Mouse (Mus musculus) lung, postnatal 0 days (tissue): ENCODE results near the gene Hils1. TPM values are rescaled to one million over a fixed set of nuclear protein-coding genes. Genes with fewer than 3 reads are reported as not detected.
"Not testable (repeated sequence)": the region's sequence is repeated elsewhere in the genome, so short reads cannot be mapped to it uniquely, and the experiment has no call there.

Experiments used
- ATAC-seq: fragments of 200-750 bp; cut with Nextera tagmentation; 2 replicates; pipeline ENCODE4 v1.8.0; 2017; ENCODE audit warnings: moderate library complexity
- DNase-seq: peaks from one replicate; pipeline ENCODE4 v3.0.0-alpha.2; 2016; ENCODE audit warnings: low spot score
- H3K27ac ChIP-seq: fragments of 300-500 bp; sonication (generic); 2 replicates; pipeline ENCODE4 v1.5.1; 2014; ENCODE audit warnings: antibody characterized with exemption, mild to moderate bottlenecking, low read length, mixed read lengths
- H3K27me3 ChIP-seq: fragments of 300-500 bp; sonication (generic); replicated peaks from 2 replicates; pipeline ENCODE4 v1.6.1; 2014; ENCODE audit warnings: low read length, mixed read lengths; ENCODE audit not compliant: insufficient read depth
- H3K36me3 ChIP-seq: fragments of 300-500 bp; sonication (generic); 2 replicates; pipeline ENCODE4 v1.6.1; 2014; ENCODE audit warnings: low read length, mixed read lengths; ENCODE audit not compliant: insufficient read depth
- H3K4me1 ChIP-seq: fragments of 300-500 bp; sonication (generic); 2 replicates; pipeline ENCODE4 v1.6.1; 2014; ENCODE audit warnings: antibody characterized with exemption, low read depth, low read length, mixed read lengths; ENCODE audit not compliant: insufficient read depth
- H3K4me2 ChIP-seq: fragments of 300-500 bp; sonication (generic); replicated peaks from 2 replicates; pipeline ENCODE4 v1.6.1; 2014; ENCODE audit warnings: low read depth, mild to moderate bottlenecking, low read length, moderate library complexity, mixed read lengths
- H3K4me3 ChIP-seq: fragments of 300-500 bp; sonication (generic); 2 replicates; pipeline ENCODE4 v1.5.1; 2014; ENCODE audit warnings: low read depth, low read length
- H3K9ac ChIP-seq: fragments of 300-500 bp; sonication (generic); replicated peaks from 2 replicates; pipeline ENCODE4 v1.6.1; 2014; ENCODE audit warnings: low read depth, mild to moderate bottlenecking
- H3K9me3 ChIP-seq: fragments of 300-500 bp; sonication (generic); 2 replicates; pipeline ENCODE4 v1.6.1; 2016; ENCODE audit warnings: low read length, mixed read lengths
- CTCF ChIP-seq: IDR thresholded peaks from 2 replicates; pipeline ENCODE4 v1.5.1; 2016; ENCODE audit warnings: antibody characterized with exemption, mild to moderate bottlenecking
- EP300 ChIP-seq: IDR thresholded peaks from 2 replicates; pipeline ENCODE4 v1.6.1; 2016; ENCODE audit warnings: antibody characterized with exemption, mild to moderate bottlenecking, control low read depth
- WGBS: fragments of 180-500 bp; shearing (Covaris S2); extraction: QIAGEN DNeasy Blood & Tissue Kit; methylation state at CpG from one replicate; pipeline ENCODE4 v1.1.7; 2014; 5-methylcytosine and 5-hydroxymethylcytosine counted together
- polyA plus RNA-seq: library from polyadenylated mRNA; unstranded; fragments of >200 nt; fragmentation: Nextera tagmentation; extraction: Ambion mirVana; gene quantifications from 2 replicates; pipeline ENCODE4 v1.2.1, GENCODE M21; 2015

The Hils1 gene
- polyA plus RNA-seq, 1 experiment from 2014 or later, result not detected

DNA sequence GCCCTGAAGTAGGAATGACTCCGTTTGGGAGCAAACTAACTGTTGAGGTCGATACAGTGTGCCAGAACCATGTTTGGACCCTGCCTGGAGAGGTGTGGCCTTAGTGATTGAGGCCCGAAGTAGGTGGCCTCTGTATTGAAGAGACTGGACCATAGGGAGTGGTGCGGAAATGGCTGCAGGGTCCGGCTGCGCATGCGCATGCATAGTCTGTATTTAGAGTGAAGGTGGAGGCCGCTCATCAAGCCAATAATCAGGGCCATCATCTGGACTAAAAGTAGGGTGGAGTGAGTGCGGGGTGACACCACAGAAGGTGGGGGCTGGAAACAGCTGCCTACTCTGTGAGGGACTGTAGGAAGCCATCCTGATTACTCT is 9.7 kb upstream of the Hils1 start:
- no peaks in the 10 kb centered on the region for H3K36me3 ChIP-seq
- no peaks in the 10 kb centered on the region for H3K4me1 ChIP-seq
- no peak overlapping the region for H3K4me3 ChIP-seq
- H3K9me3 ChIP-seq, result no peaks in the 10 kb centered on the region
- H3K4me2 ChIP-seq, result no peak overlapping the region
- H3K27me3 ChIP-seq, result no peaks in the 10 kb centered on the region
- peak overlapping the region; percentile 33; the same call in 1 of the 2 replicates for H3K27ac ChIP-seq
- no peak overlapping the region for H3K9ac ChIP-seq
- ATAC-seq, result no peak
- no peak for DNase-seq
- no peak for TF ChIP-seq EP300
- TF ChIP-seq CTCF, result no peak
- 79% methylated on average over 9 of the region's 9 CpGs for WGBS

DNA sequence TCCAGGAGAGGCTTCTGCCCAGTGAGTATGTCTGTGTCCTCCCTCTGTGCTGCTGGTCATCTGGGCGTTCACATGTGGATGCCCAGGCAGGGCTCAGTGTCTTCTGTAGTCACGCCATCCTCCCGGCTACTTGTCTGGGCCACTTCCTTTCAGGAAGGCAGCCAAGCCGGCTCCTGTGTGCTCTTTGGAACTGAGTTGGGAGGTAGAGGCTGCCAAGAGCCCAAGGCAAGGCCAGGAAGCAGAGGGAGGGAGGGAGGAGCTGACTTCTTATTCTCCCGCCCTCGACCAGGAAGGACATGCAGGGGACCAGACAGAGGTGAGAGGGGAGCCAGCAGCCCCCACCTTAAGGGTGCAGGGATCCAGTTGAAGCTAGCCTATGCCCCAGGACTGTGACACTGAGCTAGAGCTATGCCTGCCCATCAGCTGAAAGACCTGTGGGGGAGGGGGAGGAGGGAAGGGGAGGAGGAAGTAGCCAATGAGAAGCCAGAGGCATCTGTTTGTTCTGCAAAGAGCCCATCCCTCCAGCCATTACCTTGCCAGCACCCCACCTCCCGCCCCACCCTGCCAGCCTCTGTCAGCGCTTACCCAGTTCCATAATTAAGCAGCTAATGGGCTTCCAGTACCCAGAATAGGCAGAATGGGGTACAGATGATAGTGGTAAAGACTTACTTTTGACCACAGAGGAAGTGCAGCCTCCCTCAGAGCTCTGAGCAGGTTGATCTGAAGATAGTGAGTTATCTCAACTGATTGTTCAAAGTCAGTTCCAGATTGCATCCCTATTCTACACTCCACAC is 9.1 kb upstream of the Hils1 start:
- Histone ChIP-seq H3K9ac (no peak overlapping the region), H3K4me2 (no peak overlapping the region; the same call in 1 of the 2 replicates), H3K9me3 (no peaks in the 10 kb centered on the region), H3K27me3 (no peaks in the 10 kb centered on the region), H3K36me3 (no peaks in the 10 kb centered on the region), H3K4me3 (no peak overlapping the region), H3K27ac (peak overlapping the region; percentile 33), H3K4me1 (no peaks in the 10 kb centered on the region)
- ATAC-seq (peak; percentile 86), DNase-seq (peak; percentile 79)
- WGBS, result 8% methylated on average over 8 of the region's 8 CpGs
- TF ChIP-seq EP300 (peak; percentile 60), CTCF (no peak)

DNA sequence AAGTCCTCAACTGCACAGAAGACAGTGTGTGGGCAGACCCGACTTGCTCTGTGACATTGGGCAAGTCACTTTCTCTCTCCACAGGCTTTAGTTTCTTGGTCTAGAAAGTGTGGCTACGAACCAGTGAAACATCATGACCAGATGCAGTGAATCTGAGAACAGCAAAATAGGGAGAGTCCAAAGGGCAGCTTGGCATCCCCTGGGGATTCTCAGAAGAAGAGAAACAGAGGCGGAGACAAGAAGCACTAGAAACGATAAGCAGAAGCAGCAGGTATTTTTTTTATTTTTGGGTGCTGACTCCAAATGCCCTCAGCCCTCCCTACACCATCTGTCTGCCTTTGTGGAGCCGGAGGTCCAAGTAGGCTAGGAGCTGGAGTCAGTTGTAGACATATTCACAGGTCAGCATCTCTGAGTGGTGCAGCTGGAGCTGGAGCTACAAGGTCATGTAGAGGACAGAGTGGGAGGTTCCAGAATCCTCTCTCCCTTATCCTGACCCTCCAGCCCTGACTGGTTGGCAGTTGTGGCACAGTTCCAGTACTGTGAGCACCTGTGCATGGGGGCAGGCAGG is 4.8 kb upstream of the Hils1 start:
- Histone ChIP-seq H3K36me3 (no peaks in the 10 kb centered on the region), H3K4me2 (no peak overlapping the region), H3K4me1 (no peaks in the 10 kb centered on the region), H3K27me3 (no peaks in the 10 kb centered on the region), H3K4me3 (no peak overlapping the region), H3K9me3 (no peaks in the 10 kb centered on the region), H3K9ac (no peak overlapping the region), H3K27ac (no peak overlapping the region)
- ATAC-seq, result no peak
- 56% methylated on average over 5 of the region's 5 CpGs for WGBS
- DNase-seq, result no peak
- TF ChIP-seq EP300, result no peak
- TF ChIP-seq CTCF, result no peak

DNA sequence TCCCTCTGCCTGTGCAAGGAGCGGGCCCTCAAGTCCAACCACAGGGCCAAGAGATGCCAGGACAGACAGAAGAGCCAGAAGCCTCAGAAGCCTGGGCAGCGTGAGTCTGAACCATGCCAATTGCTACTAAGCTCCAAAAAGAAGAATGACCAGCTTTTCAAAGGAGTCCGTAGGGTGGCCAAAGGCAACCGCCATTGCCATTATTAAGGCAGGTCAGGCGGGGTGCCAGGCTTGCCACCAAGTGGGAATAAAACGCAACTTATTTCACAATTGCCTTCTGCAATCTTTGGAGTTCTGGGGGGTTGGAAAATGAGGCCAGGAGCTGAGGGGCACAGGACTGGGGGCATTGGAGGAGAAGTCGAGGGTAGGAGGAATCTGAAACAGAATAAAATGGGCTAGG is 794 bp downstream of the Hils1 start:
- no peak overlapping the region for H3K9ac ChIP-seq
- H3K27ac ChIP-seq, result no peak overlapping the region
- TF ChIP-seq EP300 (no peak), CTCF (no peak)
- WGBS, result 72% methylated on average over 7 of the region's 7 CpGs
- ATAC-seq (no peak), DNase-seq (no peak)
- no peaks in the 10 kb centered on the region for H3K9me3 ChIP-seq
- no peak overlapping the region for H3K4me3 ChIP-seq
- no peaks in the 10 kb centered on the region for H3K36me3 ChIP-seq
- no peaks in the 10 kb centered on the region for H3K27me3 ChIP-seq
- no peak overlapping the region for H3K4me2 ChIP-seq
- H3K4me1 ChIP-seq, result no peaks in the 10 kb centered on the region

DNA sequence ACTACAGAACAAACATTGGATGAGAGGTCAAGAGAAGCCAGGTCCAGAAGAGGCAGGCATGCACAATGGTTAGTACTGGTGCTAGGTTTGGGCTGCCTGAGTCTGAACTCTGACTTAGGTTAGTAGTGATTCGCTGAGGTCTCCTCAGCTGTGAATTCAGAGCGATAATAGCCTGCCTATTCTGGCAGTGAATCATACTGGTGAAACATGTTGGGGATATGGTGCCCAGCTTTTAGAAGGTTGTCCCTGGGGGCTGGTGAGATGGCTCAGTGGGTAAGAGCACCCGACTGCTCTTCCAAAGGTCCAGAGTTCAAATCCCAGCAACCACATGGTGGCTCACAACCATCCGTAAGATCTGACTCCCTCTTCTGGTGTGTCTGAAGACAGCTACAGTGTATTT is 2.3 kb downstream of the Hils1 start:
- WGBS, result 88% methylated on average over 4 of the region's 4 CpGs
- DNase-seq, H3K9me3 ChIP-seq, ATAC-seq, H3K4me3 ChIP-seq, H3K9ac ChIP-seq, H3K4me1 ChIP-seq, H3K4me2 ChIP-seq, H3K36me3 ChIP-seq, H3K27me3 ChIP-seq, H3K27ac ChIP-seq: not testable (repeated sequence)

DNA sequence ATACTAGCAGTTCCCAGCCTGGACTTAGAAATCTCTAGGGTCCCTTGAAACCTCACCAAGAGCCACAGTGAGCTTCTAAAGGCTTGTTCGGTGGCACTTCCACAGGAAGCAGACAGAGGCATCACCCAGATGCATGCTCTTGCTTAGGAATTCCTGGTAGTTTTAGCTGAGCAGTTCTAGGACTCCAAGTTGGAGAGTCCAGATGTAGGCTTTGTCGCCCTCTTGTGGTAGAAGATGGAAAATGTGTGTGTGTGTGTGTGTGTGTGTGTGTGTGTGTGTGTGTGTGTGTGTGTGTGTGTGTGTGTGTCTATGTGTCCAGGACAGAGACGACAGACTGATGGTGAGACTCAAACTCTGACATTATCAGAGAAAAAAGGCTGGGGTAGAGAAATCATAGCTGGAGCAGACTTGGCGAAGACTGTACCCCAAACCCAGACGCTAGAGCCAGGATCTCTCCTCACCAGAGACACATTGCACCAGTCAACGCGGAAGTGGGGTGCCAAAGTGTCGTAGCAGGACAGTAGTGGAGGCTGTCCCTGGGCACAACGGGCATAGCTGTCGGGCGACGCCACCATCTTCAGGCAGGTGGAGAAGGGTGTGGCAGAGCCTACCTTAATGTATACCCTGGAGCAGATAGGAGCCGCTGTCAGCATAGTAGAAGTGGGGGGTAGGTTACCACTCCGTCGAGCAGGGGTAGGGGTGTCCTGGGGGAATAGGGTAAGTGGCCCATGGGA is 3.0 kb downstream of the Hils1 start:
- Histone ChIP-seq H3K4me2 (no peak overlapping the region), H3K4me1 (no peaks in the 10 kb centered on the region), H3K27ac (no peak overlapping the region), H3K9me3 (no peaks in the 10 kb centered on the region), H3K4me3 (no peak overlapping the region), H3K36me3 (no peaks in the 10 kb centered on the region), H3K27me3 (no peaks in the 10 kb centered on the region), H3K9ac (no peak overlapping the region)
- DNase-seq, result peak; percentile 79
- peak; percentile 75 for ATAC-seq
- WGBS, result 42% methylated on average over 14 of the region's 15 CpGs
- TF ChIP-seq CTCF, result peak; percentile 94
- no peak for TF ChIP-seq EP300
